Mouse (Mus musculus): ENCODE results near the gene Spata16. TPM values are rescaled to one million over a fixed set of nuclear protein-coding genes. Genes with fewer than 3 reads are reported as not detected.
A peak's percentile ranks its signal among the peaks of the same experiment; 100 is the strongest.

Spata16 gene
- total and polyA plus RNA-seq, 2 experiments from 2014 or later = not detected

GRCm38 (mm10) chr3:26750492-26750891 is 113.1 kb downstream of the Spata16 start:
- no peak for TF ChIP-seq CTCF (IDR thresholded peaks at IDR 0.05)
- Histone ChIP-seq H3K36me3 (ENCODE audit: insufficient read depth, low read length) (no peaks in the 10 kb centered on the region), H3K9me3 (ENCODE audit: low read length) (no peaks in the 10 kb centered on the region), H3K9ac (replicated peaks; ENCODE audit: low read length, poor library complexity, severe bottlenecking) (no peak overlapping the region), H3K27me3 (ENCODE audit: insufficient read depth, low read length) (no peaks in the 10 kb centered on the region), H3K4me2 (ENCODE audit: low read depth, low read length, poor library complexity, severe bottlenecking) (no peak overlapping the region), H3K4me1 (ENCODE audit: insufficient read depth, low read length) (no peaks in the 10 kb centered on the region), H3K27ac (ENCODE audit: low read depth, low read length) (no peak overlapping the region), H3K4me3 (ENCODE audit: low read depth, low read length) (no peak overlapping the region)
- no peak for DNase-seq (ENCODE audit: low spot score)
- WGBS = 81% methylated on average over 2 of the region's 2 CpGs
- no peak for ATAC-seq (ENCODE audit: low FRiP score)

DNA sequence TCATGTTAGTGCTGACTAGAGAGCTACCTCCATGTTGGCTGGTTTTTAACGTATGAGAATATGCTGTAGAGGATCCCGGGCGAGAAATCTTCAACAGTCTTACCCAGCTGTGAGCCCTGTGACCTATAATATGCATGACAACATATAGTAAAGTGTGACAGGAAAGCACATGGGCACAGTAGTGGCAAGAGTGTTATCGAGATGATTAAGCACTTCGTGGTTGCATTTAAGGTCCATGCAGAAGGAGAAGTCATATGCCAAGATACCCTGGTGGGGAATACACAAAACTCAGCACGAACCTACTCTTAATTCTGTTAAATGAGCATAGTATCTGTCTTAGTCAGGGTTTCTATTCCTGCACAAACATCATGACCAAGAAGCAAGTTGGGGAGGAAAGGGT is 115.0 kb downstream of the Spata16 start:
- 91% methylated on average over 6 of the region's 6 CpGs for WGBS
- Histone ChIP-seq H3K9me3 (ENCODE audit: low read length) (no peaks in the 10 kb centered on the region), H3K4me1 (ENCODE audit: insufficient read depth, low read length) (no peaks in the 10 kb centered on the region), H3K9ac (replicated peaks; ENCODE audit: low read length, poor library complexity, severe bottlenecking) (no peak overlapping the region), H3K27ac (ENCODE audit: low read depth, low read length) (no peak overlapping the region), H3K4me3 (ENCODE audit: low read depth, low read length) (no peak overlapping the region), H3K27me3 (ENCODE audit: insufficient read depth, low read length) (no peaks in the 10 kb centered on the region), H3K36me3 (ENCODE audit: insufficient read depth, low read length) (no peaks in the 10 kb centered on the region), H3K4me2 (ENCODE audit: low read depth, low read length, poor library complexity, severe bottlenecking) (no peak overlapping the region)
- TF ChIP-seq CTCF (IDR thresholded peaks at IDR 0.05) = no peak
- no peak for DNase-seq (ENCODE audit: low spot score)
- no peak for ATAC-seq (ENCODE audit: low FRiP score)

DNA sequence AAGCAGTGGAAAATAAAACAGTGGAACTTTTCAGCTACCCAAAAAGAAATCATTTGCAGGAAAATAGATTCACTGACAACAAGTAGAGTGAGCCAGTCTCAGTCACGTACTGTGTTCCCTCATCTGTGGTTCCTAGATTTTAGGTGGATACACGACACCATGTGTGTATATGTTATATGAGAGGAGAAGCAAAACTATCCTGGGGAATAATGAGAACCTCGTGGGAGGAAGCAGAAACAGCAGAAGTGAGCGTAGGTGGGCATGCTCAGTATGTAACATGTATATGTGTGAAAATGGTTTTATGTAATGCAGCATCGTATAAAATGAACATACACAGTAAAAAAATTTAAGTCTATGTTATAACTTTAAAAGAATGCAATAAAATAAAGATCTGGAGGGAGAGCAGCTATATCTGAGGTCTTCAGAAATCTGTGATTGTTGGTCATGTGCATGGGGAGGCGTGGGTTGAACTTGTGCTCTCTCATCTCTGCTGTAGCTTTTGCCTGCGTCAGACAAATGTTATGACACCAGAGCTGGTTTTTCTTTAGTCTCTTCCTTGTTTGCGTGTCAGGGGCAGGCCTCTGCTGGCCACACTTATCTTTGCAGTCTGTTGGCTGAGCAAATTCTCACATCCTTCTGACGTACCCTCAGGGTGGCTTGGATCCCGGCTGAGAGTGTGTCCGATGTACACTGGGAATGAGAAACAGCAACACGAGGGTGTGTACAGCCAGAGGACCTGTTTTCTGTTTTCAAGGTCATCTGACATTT is 156.1 kb downstream of the Spata16 start:
- H3K27ac ChIP-seq (ENCODE audit: low read depth, low read length) = no peak overlapping the region
- H3K27me3 ChIP-seq (ENCODE audit: insufficient read depth, low read length) = no peaks in the 10 kb centered on the region
- DNase-seq (ENCODE audit: low spot score) (no peak), ATAC-seq (ENCODE audit: low FRiP score) (no peak)
- WGBS = 78% methylated on average over 12 of the region's 12 CpGs
- H3K36me3 ChIP-seq (ENCODE audit: insufficient read depth, low read length) = no peaks in the 10 kb centered on the region
- no peak overlapping the region for H3K4me2 ChIP-seq (ENCODE audit: low read depth, low read length, poor library complexity, severe bottlenecking)
- H3K4me3 ChIP-seq (ENCODE audit: low read depth, low read length) = no peak overlapping the region
- H3K4me1 ChIP-seq (ENCODE audit: insufficient read depth, low read length) = no peaks in the 10 kb centered on the region; the same call in 1 of the 2 replicates
- no peaks in the 10 kb centered on the region for H3K9me3 ChIP-seq (ENCODE audit: low read length)
- TF ChIP-seq CTCF (IDR thresholded peaks at IDR 0.05) = peak; percentile 24
- no peak overlapping the region for H3K9ac ChIP-seq (replicated peaks; ENCODE audit: low read length, poor library complexity, severe bottlenecking)

GRCm38 (mm10) chr3:26795851-26796538 is 158.6 kb downstream of the Spata16 start:
- Histone ChIP-seq H3K4me3 (ENCODE audit: low read depth, low read length) (no peak overlapping the region), H3K36me3 (ENCODE audit: insufficient read depth, low read length) (no peaks in the 10 kb centered on the region), H3K27me3 (ENCODE audit: insufficient read depth, low read length) (no peaks in the 10 kb centered on the region), H3K27ac (ENCODE audit: low read depth, low read length) (no peak overlapping the region), H3K9me3 (ENCODE audit: low read length) (no peaks in the 10 kb centered on the region), H3K4me1 (ENCODE audit: insufficient read depth, low read length) (no peaks in the 10 kb centered on the region; the same call in 1 of the 2 replicates), H3K9ac (replicated peaks; ENCODE audit: low read length, poor library complexity, severe bottlenecking) (no peak overlapping the region), H3K4me2 (ENCODE audit: low read depth, low read length, poor library complexity, severe bottlenecking) (no peak overlapping the region)
- WGBS = 55% methylated on average over 7 of the region's 7 CpGs
- TF ChIP-seq CTCF (IDR thresholded peaks at IDR 0.05) = no peak
- ATAC-seq (ENCODE audit: low FRiP score) (no peak), DNase-seq (ENCODE audit: low spot score) (peak; percentile 5)

DNA sequence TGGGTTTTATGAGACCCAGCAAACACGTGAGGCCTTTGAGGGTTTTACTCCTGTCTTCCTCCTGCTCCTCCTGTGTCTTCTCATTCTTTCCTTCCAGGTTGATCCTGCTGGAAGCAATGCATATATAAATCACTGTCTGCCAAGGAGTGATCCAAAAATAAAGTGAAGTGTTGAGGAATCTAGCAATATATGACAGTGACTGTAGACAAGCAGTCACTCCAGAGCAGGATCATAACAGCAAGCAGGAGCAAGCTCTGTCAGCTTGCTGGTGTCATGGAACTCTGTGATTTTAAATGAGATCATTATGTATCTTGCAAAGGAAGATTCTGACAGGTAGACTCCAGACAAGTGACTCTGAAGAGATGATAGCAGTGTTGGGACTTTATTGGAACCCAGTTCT is 159.5 kb downstream of the Spata16 start:
- no peak for ATAC-seq (ENCODE audit: low FRiP score)
- Histone ChIP-seq H3K4me3 (ENCODE audit: low read depth, low read length) (no peak overlapping the region), H3K4me1 (ENCODE audit: insufficient read depth, low read length) (no peaks in the 10 kb centered on the region; the same call in 1 of the 2 replicates), H3K9ac (replicated peaks; ENCODE audit: low read length, poor library complexity, severe bottlenecking) (no peak overlapping the region), H3K27me3 (ENCODE audit: insufficient read depth, low read length) (no peaks in the 10 kb centered on the region), H3K4me2 (ENCODE audit: low read depth, low read length, poor library complexity, severe bottlenecking) (no peak overlapping the region), H3K27ac (ENCODE audit: low read depth, low read length) (no peak overlapping the region), H3K9me3 (ENCODE audit: low read length) (no peaks in the 10 kb centered on the region), H3K36me3 (ENCODE audit: insufficient read depth, low read length) (no peaks in the 10 kb centered on the region)
- TF ChIP-seq CTCF (IDR thresholded peaks at IDR 0.05) = no peak
- DNase-seq (ENCODE audit: low spot score) = no peak
- 85% methylated on average over 1 of the region's 1 CpGs for WGBS

DNA sequence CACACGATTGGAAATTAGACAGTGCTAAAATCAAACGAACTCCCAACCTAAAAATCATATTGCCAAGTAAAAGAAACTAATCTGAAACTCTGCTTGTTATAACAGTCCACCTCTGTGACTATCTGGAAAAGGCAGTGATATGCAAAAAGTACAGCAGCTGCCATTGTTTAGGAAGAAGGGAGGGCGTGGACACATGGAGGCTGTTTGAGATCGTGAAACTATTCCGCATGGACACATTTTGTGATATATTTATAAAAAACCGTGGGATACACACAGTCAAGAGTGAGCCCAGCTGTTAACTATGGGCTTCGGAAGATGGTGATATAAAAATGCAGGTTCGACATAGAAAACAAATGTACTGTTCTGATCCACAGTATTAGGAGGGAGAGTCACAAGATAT is 176.9 kb downstream of the Spata16 start:
- no peak for DNase-seq (ENCODE audit: low spot score)
- 88% methylated on average over 8 of the region's 8 CpGs for WGBS
- Histone ChIP-seq H3K9me3 (ENCODE audit: low read length) (no peaks in the 10 kb centered on the region), H3K27me3 (ENCODE audit: insufficient read depth, low read length) (no peaks in the 10 kb centered on the region), H3K4me3 (ENCODE audit: low read depth, low read length) (no peak overlapping the region), H3K9ac (replicated peaks; ENCODE audit: low read length, poor library complexity, severe bottlenecking) (no peak overlapping the region), H3K36me3 (ENCODE audit: insufficient read depth, low read length) (no peaks in the 10 kb centered on the region), H3K4me1 (ENCODE audit: insufficient read depth, low read length) (no peaks in the 10 kb centered on the region), H3K27ac (ENCODE audit: low read depth, low read length) (no peak overlapping the region), H3K4me2 (ENCODE audit: low read depth, low read length, poor library complexity, severe bottlenecking) (no peak overlapping the region)
- TF ChIP-seq CTCF (IDR thresholded peaks at IDR 0.05) = no peak
- no peak for ATAC-seq (ENCODE audit: low FRiP score)

Measured in midbrain, postnatal 0 days (tissue).